Comparison of ENCODE assay signal across 21 mouse cellular contexts in genomic region chr15:51637570-51637969, GRCm38 (mm10).
A peak's percentile ranks its signal among the peaks of the same experiment; 100 is the strongest.
DNase-seq lines count a peak whose midpoint lies in the region; ATAC-seq and TF ChIP-seq lines count a peak whose summit lies in the region.
"Had no signal": no experiment of that assay in that cellular context is flagged by ENCODE, and none has a peak within 500 bp of the region (broad histone marks: within the 10 kb centered on the region; RNA-seq: fewer than 3 reads in every experiment).

No protein-coding gene starts in this region.

- 0 out of 2 replicates have a peak, but pooled peaks have one; percentile 41 for ATAC-seq in intestine, embryonic 15.5 days
- peak; percentile 64 for ATAC-seq in intestine, embryonic 16.5 days
- ATAC-seq in intestine, postnatal 0 days, result peak; percentile 88
- ATAC-seq in megakaryocyte, adult 5-6 weeks (ENCODE audit: poor library complexity, severe bottlenecking), result no peak
- no peak for ATAC-seq in forebrain, embryonic 16.5 days
- ATAC-seq: activated CD4-positive, CD25-positive, alpha-beta regulatory T cell, adult 4 months; CD4-positive, CD25-positive, alpha-beta regulatory T cell, adult 4 months; Patski had no signal

- H3K27me3 ChIP-seq in intestine, embryonic 15.5 days (replicated peaks), result no peaks in the 10 kb centered on the region
- H3K27me3 ChIP-seq in intestine, embryonic 16.5 days (replicated peaks; ENCODE audit: control insufficient read depth, insufficient read depth, low read length), result no peaks in the 10 kb centered on the region
- H3K27me3 ChIP-seq in intestine, postnatal 0 days (replicated peaks; ENCODE audit: control insufficient read depth, insufficient read depth, low read length), result no peaks in the 10 kb centered on the region
- H3K27me3 ChIP-seq in forebrain, embryonic 16.5 days (replicated peaks; ENCODE audit: control insufficient read depth, insufficient read depth, low read length), result no peaks in the 10 kb centered on the region
- H3K27me3 ChIP-seq: CH12.LX, Patski had no signal

- H3K9me3 ChIP-seq in intestine, embryonic 15.5 days, result no peaks in the 10 kb centered on the region
- H3K9me3 ChIP-seq in intestine, embryonic 16.5 days (ENCODE audit: control insufficient read depth, low read length), result no peaks in the 10 kb centered on the region
- H3K9me3 ChIP-seq in intestine, postnatal 0 days (ENCODE audit: control insufficient read depth), result no peaks in the 10 kb centered on the region
- no peaks in the 10 kb centered on the region for H3K9me3 ChIP-seq in forebrain, embryonic 16.5 days (ENCODE audit: control insufficient read depth, low read length)
- H3K9me3 ChIP-seq: G1E had no signal

- no peak overlapping the region for H3K4me3 ChIP-seq in intestine, embryonic 15.5 days (replicated peaks)
- H3K4me3 ChIP-seq in intestine, embryonic 16.5 days (ENCODE audit: low read length), result no peak overlapping the region
- no peak overlapping the region for H3K4me3 ChIP-seq in intestine, postnatal 0 days (ENCODE audit: low read depth, low read length)
- H3K4me3 ChIP-seq in forebrain, embryonic 16.5 days (replicated peaks; ENCODE audit: low read length), result no peak overlapping the region

- no peak overlapping the region for H3K9ac ChIP-seq in intestine, embryonic 15.5 days
- H3K9ac ChIP-seq in intestine, embryonic 16.5 days (ENCODE audit: low read depth, low read length), result no peak overlapping the region
- H3K9ac ChIP-seq in intestine, postnatal 0 days (ENCODE audit: low read depth, low read length), result no peak overlapping the region
- no peak overlapping the region for H3K9ac ChIP-seq in forebrain, embryonic 16.5 days (replicated peaks; ENCODE audit: low read depth, low read length)

- H3K4me2 ChIP-seq in intestine, embryonic 15.5 days (replicated peaks), result no peak overlapping the region
- H3K4me2 ChIP-seq in intestine, embryonic 16.5 days (ENCODE audit: low read depth, low read length), result no peak overlapping the region
- H3K4me2 ChIP-seq in intestine, postnatal 0 days (replicated peaks; ENCODE audit: low read depth), result no peak overlapping the region
- no peak overlapping the region for H3K4me2 ChIP-seq in forebrain, embryonic 16.5 days (ENCODE audit: low read length)

- no peak overlapping the region for H3K27ac ChIP-seq in intestine, embryonic 15.5 days
- H3K27ac ChIP-seq in intestine, embryonic 16.5 days (ENCODE audit: low read length), result no peak overlapping the region
- no peak overlapping the region for H3K27ac ChIP-seq in intestine, postnatal 0 days (ENCODE audit: low read depth, low read length)
- no peak overlapping the region for H3K27ac ChIP-seq in forebrain, embryonic 16.5 days (ENCODE audit: low read length)

- WGBS in intestine, embryonic 15.5 days, result 84% methylated on average over 1 of the region's 1 CpGs
- 87% methylated on average over 1 of the region's 1 CpGs for WGBS in intestine, embryonic 16.5 days
- 78% methylated on average over 1 of the region's 1 CpGs for WGBS in intestine, postnatal 0 days
- 96% methylated on average over 1 of the region's 1 CpGs for WGBS in forebrain, embryonic 16.5 days

- no peaks in the 10 kb centered on the region for H3K4me1 ChIP-seq in intestine, embryonic 15.5 days (replicated peaks)
- H3K4me1 ChIP-seq in intestine, embryonic 16.5 days (ENCODE audit: control insufficient read depth, insufficient read depth, low read length), result no peaks in the 10 kb centered on the region
- H3K4me1 ChIP-seq in intestine, postnatal 0 days (replicated peaks; ENCODE audit: control insufficient read depth, insufficient read depth, low read length), result no peaks in the 10 kb centered on the region
- H3K4me1 ChIP-seq in forebrain, embryonic 16.5 days (replicated peaks; ENCODE audit: control insufficient read depth, insufficient read depth, low read length), result peaks cover 12% of the 10 kb centered on the region

- H3K36me3 ChIP-seq in intestine, embryonic 15.5 days, result no peaks in the 10 kb centered on the region
- no peaks in the 10 kb centered on the region for H3K36me3 ChIP-seq in intestine, embryonic 16.5 days (ENCODE audit: control insufficient read depth, insufficient read depth, low read length)
- no peaks in the 10 kb centered on the region for H3K36me3 ChIP-seq in intestine, postnatal 0 days (ENCODE audit: control insufficient read depth, insufficient read depth)
- no peaks in the 10 kb centered on the region for H3K36me3 ChIP-seq in forebrain, embryonic 16.5 days (ENCODE audit: control insufficient read depth, insufficient read depth)
- H3K36me3 ChIP-seq: G1E had no signal

- TF ChIP-seq CTCF in intestine, postnatal 0 days (IDR thresholded peaks at IDR 0.05; ENCODE audit: low read depth), result no peak

- no peak for DNase-seq in B cell, adult 2 months
- DNase-seq: adrenal gland, adult 2 months; adrenal gland, adult 8-10 months; adrenal gland, postnatal 10 days; adrenal gland, postnatal 14 days; adrenal gland, postnatal 25 days; adrenal gland, postnatal 36 days; cerebellum, adult 11 months; cerebellum, adult 11-12 months; cerebellum, adult 18-20 months; cerebellum, adult 2 months had no signal

Comparison
In these comparisons a context has a peak if more than half of its experiments do, and no peak if none do; other contexts are left out.
1. ATAC-seq: peak in intestine, embryonic 15.5 days (single experiment), intestine, embryonic 16.5 days (single experiment) and intestine, postnatal 0 days (single experiment); none in megakaryocyte, adult 5-6 weeks (single experiment) and forebrain, embryonic 16.5 days (single experiment).